Mouse (Mus musculus): Measurements from ENCODE around the gene Gm8005. TPM values are rescaled to one million over a fixed set of nuclear protein-coding genes. Genes with fewer than 3 reads are reported as not detected.
"Not testable (repeated sequence)": the region's sequence is repeated elsewhere in the genome, so short reads cannot be mapped to it uniquely, and the experiment has no call there.

Gene Gm8005
- polyA plus RNA-seq (2012; rRNA removed) = not detected in 2 replicates

DNA sequence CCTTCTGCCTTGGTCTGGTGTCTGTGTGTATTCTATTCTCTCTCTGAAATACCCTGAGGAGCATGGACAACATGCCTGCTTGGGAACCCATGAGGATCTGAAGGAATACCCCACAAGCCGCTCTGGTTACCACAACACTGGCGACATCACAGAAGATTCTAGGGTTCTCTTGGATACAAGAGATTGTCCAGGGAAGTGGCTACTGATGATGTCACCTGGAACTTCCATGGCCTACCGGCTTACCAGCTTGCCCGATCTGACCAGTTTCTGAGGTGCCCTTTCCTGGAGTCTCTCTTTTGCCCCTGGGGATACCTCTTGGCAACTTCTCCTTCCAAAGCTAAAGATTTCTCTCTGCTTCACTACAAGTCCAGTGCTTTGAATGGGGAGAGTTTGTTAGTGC lies at the start of gene Gm8005:
TSS of gene Gm8005 (minus strand) at position 101 of the 400 bp plus-strand sequence.
- not testable (repeated sequence) for H3K27ac ChIP-seq (ENCODE audit: insufficient read depth, low read length); DNase-seq; H3K27me3 ChIP-seq (ENCODE audit: control insufficient read depth, insufficient read depth, low read length); H3K4me3 ChIP-seq (replicated peaks; ENCODE audit: insufficient read depth, low read depth, low read length); H3K4me1 ChIP-seq (ENCODE audit: control insufficient read depth, insufficient read depth, low read length)
- 98% methylated on average over 2 of the region's 4 CpGs for WGBS

DNA sequence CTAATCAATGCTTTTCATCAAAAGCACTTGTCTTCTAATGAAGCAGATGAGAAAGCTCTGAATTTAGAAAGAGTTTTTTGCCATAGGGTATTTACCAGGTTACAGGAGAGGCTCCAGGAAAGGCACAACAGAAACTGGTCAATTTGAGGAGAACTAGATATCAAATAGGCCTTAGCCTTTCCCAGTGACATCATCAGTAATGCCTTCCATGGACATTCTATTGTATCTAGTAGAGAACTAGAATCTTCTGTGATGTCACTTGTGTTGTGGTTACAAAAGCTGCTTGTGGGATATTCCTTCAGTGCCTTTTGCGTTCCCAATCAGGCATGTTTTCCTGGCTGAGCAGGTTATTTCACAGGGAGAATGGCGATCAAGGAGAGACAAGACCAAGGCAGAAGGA lies 24.1 kb upstream of the Gm8005 start, which contains the start of gene Gm8011:
TSS of gene Gm8011 (plus strand) at position 301 of the 400 bp plus-strand sequence.
- DNase-seq; H3K27ac ChIP-seq (ENCODE audit: insufficient read depth, low read length); H3K27me3 ChIP-seq (ENCODE audit: control insufficient read depth, insufficient read depth, low read length); H3K4me3 ChIP-seq (replicated peaks; ENCODE audit: insufficient read depth, low read depth, low read length); H3K4me1 ChIP-seq (ENCODE audit: control insufficient read depth, insufficient read depth, low read length): not testable (repeated sequence)
- 49% methylated on average over 2 of the region's 2 CpGs for WGBS

Other genes with a start within 250 kb of the Gm8005 start
- not detected in 2 replicates for gene Gm3573, start 248.9 kb downstream of the Gm8005 start, polyA plus RNA-seq (2012; rRNA removed)
- not detected in 2 replicates for gene Gm17026, start 179.6 kb downstream of the Gm8005 start, polyA plus RNA-seq (2012; rRNA removed)
- not detected in 2 replicates for gene Gm9611, start 142.3 kb downstream of the Gm8005 start, polyA plus RNA-seq (2012; rRNA removed)
- not detected in 2 replicates for gene Gm7995, start 129.5 kb downstream of the Gm8005 start, polyA plus RNA-seq (2012; rRNA removed)
- not detected in 2 replicates for gene Gm8011, start 24.2 kb upstream of the Gm8005 start, polyA plus RNA-seq (2012; rRNA removed)
- not detected in 2 replicates for gene Gm8020, start 62.7 kb upstream of the Gm8005 start, polyA plus RNA-seq (2012; rRNA removed)
- 0.19 and 0.31 TPM in 2 replicates for gene Gm8024, start 84.6 kb upstream of the Gm8005 start, polyA plus RNA-seq (2012; rRNA removed)
- gene Gm17124, start 160.2 kb upstream of the Gm8005 start, polyA plus RNA-seq (2012; rRNA removed) = not detected in 2 replicates
- not detected in 2 replicates for gene Gm3633, start 202.2 kb upstream of the Gm8005 start, polyA plus RNA-seq (2012; rRNA removed)
- not detected in 2 replicates for gene Gm10378, start 216.3 kb upstream of the Gm8005 start, polyA plus RNA-seq (2012; rRNA removed)

All from cerebellum, adult 2 months (tissue).